Mouse (Mus musculus): ENCODE data around the gene Il6st.

DNA sequence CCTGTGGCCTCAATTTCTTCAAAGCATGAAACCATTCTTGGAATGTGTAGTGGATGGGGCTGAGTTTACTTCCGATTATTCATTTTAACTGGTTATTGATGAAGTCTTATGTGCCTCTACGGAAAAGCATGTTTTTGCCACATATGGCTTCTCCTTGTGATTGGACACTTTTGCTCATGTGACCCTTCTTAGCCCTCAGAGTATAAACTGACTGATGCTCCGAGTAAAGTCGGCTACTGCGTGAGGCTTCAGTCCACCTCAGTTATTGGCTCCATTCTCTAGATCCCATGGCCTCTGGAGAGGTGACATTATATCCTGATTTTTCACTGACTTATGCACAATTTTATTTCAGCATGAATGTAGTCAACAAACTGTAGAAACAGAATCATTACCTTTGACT, 89.4 kb downstream of the Il6st start:
- TF ChIP-seq POLR2A (IDR thresholded peaks at IDR 0.05; ENCODE audit: borderline replicate concordance, extremely low read depth, insufficient read depth, insufficient read length, poor library complexity, severe bottlenecking) (no peak), CTCF (IDR thresholded peaks at IDR 0.05; ENCODE audit: borderline replicate concordance, extremely low read depth, insufficient read depth, insufficient read length) (no peak)

Data from brain, embryonic 14.5 days (tissue).